Mouse (Mus musculus): ENCODE measurements at regions not wholly inside any gene's neighbourhood (a gene's known extent, or its start where the extent isn't known, plus 50 kb on each side); places are given as distances from the start of the nearest gene placed in this dataset.

DNA sequence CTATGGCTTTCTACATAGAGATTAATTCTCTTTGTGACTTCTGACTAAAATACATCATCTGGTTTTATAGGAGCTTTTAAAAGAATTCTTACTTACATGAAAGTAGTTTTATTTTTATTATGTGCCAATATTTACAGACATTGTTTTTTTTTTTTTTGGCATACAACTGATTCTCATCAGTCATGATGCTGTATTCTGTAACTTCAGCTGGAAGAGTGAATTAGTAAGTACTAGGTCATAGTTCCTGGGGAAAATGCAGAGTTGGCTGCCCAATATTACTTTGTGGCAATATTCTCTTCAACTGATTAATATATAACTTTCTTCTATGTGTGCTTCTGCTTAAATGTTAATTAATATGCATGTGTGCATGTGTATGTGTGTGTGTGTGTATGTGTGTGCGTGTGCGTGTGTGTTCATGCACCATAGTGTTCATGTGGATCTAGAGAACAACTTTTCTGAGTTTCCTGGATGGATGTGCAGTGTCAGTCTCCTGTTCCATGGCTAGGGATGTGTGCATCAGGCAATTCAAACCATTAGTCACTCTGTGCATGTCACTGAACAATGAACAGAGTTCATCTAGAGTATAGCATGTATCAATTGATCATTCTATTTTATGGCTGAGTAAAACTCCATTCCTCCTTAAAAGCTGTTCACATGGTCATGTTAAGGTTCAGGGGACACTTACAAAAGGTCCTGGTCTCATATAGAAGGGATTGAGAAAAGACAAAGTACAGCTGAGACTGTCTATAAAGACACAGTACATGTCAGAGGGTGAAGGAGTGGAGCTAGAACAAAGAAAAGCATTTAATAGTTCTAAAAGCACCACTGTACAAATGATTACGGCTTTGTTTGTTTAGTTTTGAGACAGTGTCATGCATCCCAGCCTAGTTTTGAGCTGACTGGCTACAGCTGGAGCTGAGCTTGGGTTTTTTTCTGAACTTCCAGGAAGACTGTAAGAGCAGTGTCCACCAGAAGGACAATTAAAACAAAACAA lies 431.8 kb downstream of the Lmo7 start:
- no peak for TF ChIP-seq CTCF (IDR thresholded peaks at IDR 0.05; ENCODE audit: borderline replicate concordance, insufficient read depth, low read length)
- TF ChIP-seq POLR2A (IDR thresholded peaks at IDR 0.05; ENCODE audit: low read depth, low read length): no peak

Data from embryonic fibroblast, embryonic 13.5 days (primary cell).